Mouse (Mus musculus): ENCODE data around the gene Gzmb. TPM values are rescaled to one million over a fixed set of nuclear protein-coding genes. Genes with fewer than 3 reads are reported as not detected.
"Not testable (repeated sequence)": the region's sequence is repeated elsewhere in the genome, so short reads cannot be mapped to it uniquely, and the experiment has no call there.

Gzmb gene
- 0.06 and 0.17 TPM in 2 replicates for polyA plus RNA-seq (2012; rRNA removed)
- polyA plus RNA-seq (2014; fragmentation: Nextera tagmentation; extraction: Ambion mirVana): 0.18 TPM in 1 of 2 replicates, not detected in the other

- ATAC-seq (ENCODE audit: insufficient read depth) (no peak), DNase-seq (ENCODE audit: low read depth in 3 of 3, low spot score in 3 of 3) (no peak)
- H3K4me3 ChIP-seq (ENCODE audit: insufficient read depth in 1 of 2, low read depth in 2 of 2, low read length in 2 of 2): no peak within 1 kb of the TSS
- no peak within 1 kb of the TSS for H3K9ac ChIP-seq (replicated peaks)
- H3K4me1 ChIP-seq (replicated peaks; ENCODE audit: control insufficient read depth in 2 of 2, insufficient read depth in 2 of 2, low read length in 1 of 2): no peaks in the 10 kb centered on the region
- TF ChIP-seq CTCF (IDR thresholded peaks at IDR 0.05; ENCODE audit: low read depth) (no peak), EP300 (IDR thresholded peaks at IDR 0.05; ENCODE audit: low read depth) (no peak)
- WGBS (ENCODE audit: insufficient replicate concordance): 64% methylated on average over 5 of the region's 5 CpGs
- no peaks in the 10 kb centered on the region for H3K27me3 ChIP-seq (ENCODE audit: control insufficient read depth, insufficient read depth, low read length)
- H3K36me3 ChIP-seq (replicated peaks; ENCODE audit: control insufficient read depth, insufficient read depth, low read depth): no peaks in the 10 kb centered on the region
- H3K27ac ChIP-seq: no peak within 1 kb of the TSS
- H3K4me2 ChIP-seq (ENCODE audit: low read depth): no peak within 1 kb of the TSS
- H3K9me3 ChIP-seq (ENCODE audit: control insufficient read depth, low read length): no peaks in the 10 kb centered on the region
These were observed at the start of gene Gzmb for GRCm38 (mm10) chr14:56262153-56262552. TSS of gene Gzmb (minus strand) at chr14:56262260.

DNA sequence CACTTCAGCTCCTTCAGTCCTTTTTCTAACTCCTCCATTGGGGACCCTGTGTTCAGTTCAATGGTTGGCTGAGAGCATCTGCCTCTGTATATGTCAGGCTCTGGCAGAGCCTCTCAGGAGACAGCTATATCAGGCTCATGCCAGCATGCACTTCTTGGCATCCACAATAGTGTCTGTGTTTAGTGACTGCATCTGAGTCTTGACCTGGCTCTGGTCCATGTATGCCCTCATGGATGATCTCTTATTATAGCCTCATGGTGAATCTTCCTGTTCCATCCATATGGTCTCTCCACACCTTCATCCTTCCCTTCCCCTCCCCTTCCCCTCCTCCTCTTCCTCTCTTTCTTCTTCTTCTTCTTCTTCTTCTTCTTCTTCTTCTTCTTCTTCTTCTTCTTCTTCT is 49.7 kb upstream of the Gzmb start:
- not testable (repeated sequence) for H3K9ac ChIP-seq (replicated peaks); ATAC-seq (ENCODE audit: insufficient read depth); H3K4me2 ChIP-seq (ENCODE audit: low read depth); H3K4me1 ChIP-seq (replicated peaks; ENCODE audit: control insufficient read depth in 2 of 2, insufficient read depth in 2 of 2, low read length in 1 of 2); H3K4me3 ChIP-seq (ENCODE audit: insufficient read depth in 1 of 2, low read depth in 2 of 2, low read length in 2 of 2); H3K9me3 ChIP-seq (ENCODE audit: control insufficient read depth, low read length); H3K27ac ChIP-seq; DNase-seq (ENCODE audit: low read depth in 3 of 3, low spot score in 3 of 3); H3K36me3 ChIP-seq (replicated peaks; ENCODE audit: control insufficient read depth, insufficient read depth, low read depth); H3K27me3 ChIP-seq (ENCODE audit: control insufficient read depth, insufficient read depth, low read length)

DNA sequence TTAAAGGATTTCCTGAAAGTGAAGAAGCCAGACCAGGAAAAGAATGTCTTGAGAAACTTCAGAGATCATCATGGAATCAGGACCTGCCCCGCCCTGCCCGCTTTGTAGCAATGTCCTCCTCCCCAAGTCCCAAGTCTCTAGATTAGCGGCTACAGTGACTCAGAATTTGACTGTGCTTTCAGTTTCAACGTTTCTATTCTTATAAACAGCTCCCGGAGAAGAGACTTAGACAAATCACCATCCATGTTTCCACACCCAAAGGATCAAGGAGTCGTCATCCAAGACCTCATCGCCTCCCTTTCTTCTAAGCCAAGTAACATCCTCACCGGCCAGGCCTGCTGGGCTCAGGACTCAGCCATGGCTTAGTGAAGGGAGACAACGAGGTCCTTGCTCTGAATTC is 48.2 kb upstream of the Gzmb start:
- Histone ChIP-seq H3K36me3 (replicated peaks; ENCODE audit: control insufficient read depth, insufficient read depth, low read depth) (no peaks in the 10 kb centered on the region), H3K4me1 (replicated peaks; ENCODE audit: control insufficient read depth in 2 of 2, insufficient read depth in 2 of 2, low read length in 1 of 2) (no peaks in the 10 kb centered on the region), H3K4me3 (ENCODE audit: insufficient read depth in 1 of 2, low read depth in 2 of 2, low read length in 2 of 2) (no peak overlapping the region), H3K27ac (no peak overlapping the region), H3K9me3 (ENCODE audit: control insufficient read depth, low read length) (no peaks in the 10 kb centered on the region), H3K27me3 (ENCODE audit: control insufficient read depth, insufficient read depth, low read length) (no peaks in the 10 kb centered on the region), H3K4me2 (ENCODE audit: low read depth) (no peak overlapping the region), H3K9ac (replicated peaks) (no peak overlapping the region)
- no peak for ATAC-seq (ENCODE audit: insufficient read depth)
- TF ChIP-seq CTCF (IDR thresholded peaks at IDR 0.05; ENCODE audit: low read depth) (no peak), EP300 (IDR thresholded peaks at IDR 0.05; ENCODE audit: low read depth) (no peak)
- 64% methylated on average over 9 of the region's 9 CpGs for WGBS (ENCODE audit: insufficient replicate concordance)
- DNase-seq (ENCODE audit: low read depth in 3 of 3, low spot score in 3 of 3): no peak

- H3K4me3 ChIP-seq (ENCODE audit: insufficient read depth in 1 of 2, low read depth in 2 of 2, low read length in 2 of 2): no peak overlapping the region
- no peak for ATAC-seq (ENCODE audit: insufficient read depth)
- H3K27ac ChIP-seq: no peak overlapping the region
- WGBS (ENCODE audit: insufficient replicate concordance): 1% methylated on average over 4 of the region's 4 CpGs
- peak; percentile 6 to 22 (median 16) for DNase-seq (ENCODE audit: low read depth in 3 of 3, low spot score in 3 of 3)
- no peaks in the 10 kb centered on the region for H3K27me3 ChIP-seq (ENCODE audit: control insufficient read depth, insufficient read depth, low read length)
- TF ChIP-seq CTCF (IDR thresholded peaks at IDR 0.05; ENCODE audit: low read depth): peak; percentile 62
- no peak for TF ChIP-seq EP300 (IDR thresholded peaks at IDR 0.05; ENCODE audit: low read depth)
- no peaks in the 10 kb centered on the region for H3K4me1 ChIP-seq (replicated peaks; ENCODE audit: control insufficient read depth in 2 of 2, insufficient read depth in 2 of 2, low read length in 1 of 2)
- no peak overlapping the region for H3K4me2 ChIP-seq (ENCODE audit: low read depth)
- no peaks in the 10 kb centered on the region for H3K36me3 ChIP-seq (replicated peaks; ENCODE audit: control insufficient read depth, insufficient read depth, low read depth)
- no peak overlapping the region for H3K9ac ChIP-seq (replicated peaks)
- H3K9me3 ChIP-seq (ENCODE audit: control insufficient read depth, low read length): no peaks in the 10 kb centered on the region
These were observed 42.1 kb upstream of the Gzmb start for GRCm38 (mm10) chr14:56304149-56304548.

DNA sequence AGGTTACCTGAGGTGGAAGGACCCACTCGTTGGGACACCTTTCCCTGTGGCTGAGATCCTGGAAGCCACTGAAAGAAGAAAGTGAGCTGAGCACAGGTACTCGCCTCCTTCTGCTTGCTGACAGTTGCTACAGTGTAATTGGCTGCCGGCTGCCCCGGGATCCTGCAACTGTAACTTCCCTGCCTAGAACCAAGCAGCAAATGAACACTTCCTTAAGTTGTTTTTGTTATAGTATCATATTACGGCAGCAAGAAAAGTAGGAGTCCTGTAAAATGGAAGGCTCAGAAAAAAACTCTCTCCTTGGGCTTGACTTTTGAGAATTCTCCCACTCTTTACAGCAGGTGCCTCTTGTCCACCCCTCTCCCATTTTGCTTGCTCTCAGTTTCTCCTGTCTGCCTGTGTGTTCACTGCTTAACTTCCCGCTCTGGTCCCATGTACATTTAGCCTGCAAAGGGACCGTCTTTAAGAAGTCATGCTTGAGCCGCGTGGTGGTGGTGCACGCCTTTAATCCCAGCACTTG is 41.5 kb upstream of the Gzmb start:
- ATAC-seq (ENCODE audit: insufficient read depth) (no peak), DNase-seq (ENCODE audit: low read depth in 3 of 3, low spot score in 3 of 3) (no peak)
- Histone ChIP-seq H3K27ac (no peak overlapping the region), H3K36me3 (replicated peaks; ENCODE audit: control insufficient read depth, insufficient read depth, low read depth) (no peaks in the 10 kb centered on the region), H3K4me1 (replicated peaks; ENCODE audit: control insufficient read depth in 2 of 2, insufficient read depth in 2 of 2, low read length in 1 of 2) (no peaks in the 10 kb centered on the region), H3K27me3 (ENCODE audit: control insufficient read depth, insufficient read depth, low read length) (no peaks in the 10 kb centered on the region), H3K4me2 (ENCODE audit: low read depth) (no peak overlapping the region), H3K9me3 (ENCODE audit: control insufficient read depth, low read length) (no peaks in the 10 kb centered on the region), H3K9ac (replicated peaks) (no peak overlapping the region), H3K4me3 (ENCODE audit: insufficient read depth in 1 of 2, low read depth in 2 of 2, low read length in 2 of 2) (no peak overlapping the region)
- WGBS (ENCODE audit: insufficient replicate concordance): 38% methylated on average over 10 of the region's 10 CpGs
- no peak for TF ChIP-seq EP300 (IDR thresholded peaks at IDR 0.05; ENCODE audit: low read depth)
- TF ChIP-seq CTCF (IDR thresholded peaks at IDR 0.05; ENCODE audit: low read depth): no peak

All from liver, embryonic 14.5 days (tissue).